Mouse (Mus musculus) spleen, adult 2 months (tissue): Measurements from ENCODE around the gene Farp2.

Experiments
- CTCF ChIP-seq: fragments of 200-500 bp; IDR thresholded peaks from 2 replicates; pipeline ENCODE4 v1.5.1; 2011; ENCODE audit warnings: mild to moderate bottlenecking, inconsistent platforms; ENCODE audit not compliant: insufficient read depth, insufficient read length, insufficient replicate concordance; ENCODE audit errors: extremely low read depth
- POLR2A ChIP-seq: fragments of 200-500 bp; IDR thresholded peaks from 2 replicates; pipeline ENCODE4 v1.6.1; 2011; ENCODE audit warnings: low read depth, low read length, inconsistent platforms

DNA sequence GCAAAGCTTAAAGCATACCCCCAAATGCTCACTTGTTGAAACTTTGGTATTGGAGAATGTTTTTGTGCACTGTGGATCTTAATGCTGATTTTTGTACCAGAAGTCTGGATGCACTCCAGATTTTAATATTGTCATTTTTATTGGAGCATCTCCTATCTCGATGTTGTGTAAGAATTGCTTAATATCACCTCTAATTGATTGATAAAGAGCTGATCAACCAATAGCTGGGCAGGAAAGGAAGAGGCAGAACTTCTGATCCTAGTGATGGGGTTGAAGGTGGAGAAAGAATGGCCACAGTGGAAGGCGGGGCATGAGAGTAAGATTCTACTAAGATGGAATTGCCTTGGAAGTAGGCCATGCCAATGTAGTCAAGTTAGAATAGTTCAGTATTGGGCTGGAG, 130.1 kb downstream of the Farp2 start:
- no peak for TF ChIP-seq POLR2A
- TF ChIP-seq CTCF, result no peak
